Mouse (Mus musculus) hindbrain, embryonic 14.5 days (tissue): ENCODE measurements at regions not wholly inside any gene's neighbourhood (a gene's known extent, or its start where the extent isn't known, plus 50 kb on each side); places are given as distances from the start of the nearest gene placed in this dataset.

Experiments used
- ATAC-seq: fragments of 200-750 bp; cut with Nextera tagmentation; 2 replicates; pipeline ENCODE4 v1.8.0; 2017; ENCODE audit warnings: moderate number of reproducible peaks, mild to moderate bottlenecking, moderate TSS enrichment, moderate library complexity; ENCODE audit not compliant: low FRiP score
- DNase-seq: peaks from one replicate; pipeline ENCODE4 v3.0.0-alpha.2; 2015; ENCODE audit warnings: low spot score
- H3K27ac ChIP-seq: fragments of 300-500 bp; sonication (generic); 2 replicates; pipeline ENCODE4 v1.5.1; 2014; ENCODE audit warnings: mild to moderate bottlenecking, moderate library complexity
- H3K27me3 ChIP-seq: fragments of 300-500 bp; sonication (generic); 2 replicates; pipeline ENCODE4 v1.6.1; 2014; ENCODE audit warnings: mild to moderate bottlenecking, low read length, mixed read lengths; ENCODE audit not compliant: control insufficient read depth, insufficient read depth
- H3K36me3 ChIP-seq: fragments of 300-500 bp; sonication (generic); replicated peaks from 2 replicates; pipeline ENCODE4 v1.6.1; 2014; ENCODE audit not compliant: control insufficient read depth, insufficient read depth
- H3K4me1 ChIP-seq: fragments of 300-500 bp; sonication (generic); replicated peaks from 2 replicates; pipeline ENCODE4 v1.6.1; 2014; ENCODE audit warnings: antibody characterized with exemption, low read length, mixed read lengths; ENCODE audit not compliant: control insufficient read depth, insufficient read depth
- H3K4me2 ChIP-seq: fragments of 300-500 bp; sonication (generic); replicated peaks from 2 replicates; pipeline ENCODE4 v1.6.1; 2014; ENCODE audit warnings: mild to moderate bottlenecking, moderate library complexity
- H3K4me3 ChIP-seq: fragments of 300-500 bp; sonication (generic); replicated peaks from 2 replicates; pipeline ENCODE4 v1.5.1; 2014; ENCODE audit warnings: mild to moderate bottlenecking, low read length
- H3K9ac ChIP-seq: fragments of 300-500 bp; sonication (generic); 2 replicates; pipeline ENCODE4 v1.6.1; 2014
- H3K9me3 ChIP-seq: fragments of 300-500 bp; sonication (generic); 2 replicates; pipeline ENCODE4 v1.6.1; 2016; ENCODE audit warnings: low read length; ENCODE audit not compliant: control insufficient read depth
- WGBS: fragments of 180-500 bp; shearing (Covaris S2); extraction: QIAGEN DNeasy Blood & Tissue Kit; methylation state at CpG from one replicate; pipeline ENCODE4 v1.1.7; 2014; 5-methylcytosine and 5-hydroxymethylcytosine counted together

GRCm38 (mm10) chr16:5351890-5352571 is 96.2 kb upstream of the Eef2kmt start:
- Histone ChIP-seq H3K4me1 (no peaks in the 10 kb centered on the region), H3K27ac (no peak overlapping the region), H3K9me3 (no peaks in the 10 kb centered on the region), H3K4me2 (peak overlapping the region; percentile 16; the same call in 1 of the 2 replicates), H3K27me3 (no peaks in the 10 kb centered on the region), H3K36me3 (no peaks in the 10 kb centered on the region), H3K4me3 (no peak overlapping the region), H3K9ac (no peak overlapping the region)
- ATAC-seq = no peak
- DNase-seq = no peak
- 7% methylated on average over 18 of the region's 18 CpGs for WGBS

- Histone ChIP-seq H3K36me3 (no peaks in the 10 kb centered on the region), H3K9ac (no peak overlapping the region), H3K4me2 (no peak overlapping the region), H3K4me3 (no peak overlapping the region), H3K4me1 (no peaks in the 10 kb centered on the region), H3K9me3 (no peaks in the 10 kb centered on the region), H3K27me3 (no peaks in the 10 kb centered on the region), H3K27ac (no peak overlapping the region)
- ATAC-seq (no peak), DNase-seq (no peak)
- 69% methylated on average over 5 of the region's 5 CpGs for WGBS
Measured at GRCm38 (mm10) chr16:5347151-5347550, 91.4 kb upstream of the Eef2kmt start.

DNA sequence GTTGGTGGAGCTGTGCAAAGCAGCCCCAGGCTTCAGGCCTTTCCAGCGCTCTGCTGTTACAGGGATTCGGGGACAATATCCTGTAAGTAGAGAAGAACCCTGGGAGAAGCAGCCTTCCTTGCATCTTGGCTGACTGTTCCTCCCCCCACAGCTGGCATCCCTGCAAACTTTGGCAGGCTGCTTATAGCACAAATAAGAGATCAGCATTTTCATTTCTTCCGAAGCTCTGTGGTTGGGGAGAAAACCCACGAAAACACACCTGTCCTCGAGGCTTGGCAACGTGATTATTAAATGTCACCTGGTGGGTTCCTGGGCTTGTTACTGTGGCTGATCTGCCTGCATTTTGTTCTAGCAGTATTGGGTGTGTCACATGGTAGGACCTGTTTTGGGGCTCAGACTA is 86.5 kb upstream of the Eef2kmt start:
- Histone ChIP-seq H3K36me3 (no peaks in the 10 kb centered on the region), H3K4me1 (no peaks in the 10 kb centered on the region), H3K9ac (no peak overlapping the region), H3K9me3 (no peaks in the 10 kb centered on the region), H3K27ac (no peak overlapping the region), H3K4me2 (no peak overlapping the region), H3K27me3 (no peaks in the 10 kb centered on the region), H3K4me3 (no peak overlapping the region)
- no peak for ATAC-seq
- no peak for DNase-seq
- 83% methylated on average over 6 of the region's 6 CpGs for WGBS

- no peak for DNase-seq
- no peak overlapping the region for H3K27ac ChIP-seq
- no peaks in the 10 kb centered on the region for H3K9me3 ChIP-seq
- H3K4me1 ChIP-seq = no peaks in the 10 kb centered on the region
- no peaks in the 10 kb centered on the region for H3K36me3 ChIP-seq
- WGBS = 90% methylated on average over 1 of the region's 1 CpGs
- H3K27me3 ChIP-seq = no peaks in the 10 kb centered on the region
- H3K4me2 ChIP-seq = no peak overlapping the region
- no peak overlapping the region for H3K4me3 ChIP-seq
- H3K9ac ChIP-seq = no peak overlapping the region
- ATAC-seq = no peak
Measured at GRCm38 (mm10) chr16:5316271-5316670, 60.5 kb upstream of the Eef2kmt start.

DNA sequence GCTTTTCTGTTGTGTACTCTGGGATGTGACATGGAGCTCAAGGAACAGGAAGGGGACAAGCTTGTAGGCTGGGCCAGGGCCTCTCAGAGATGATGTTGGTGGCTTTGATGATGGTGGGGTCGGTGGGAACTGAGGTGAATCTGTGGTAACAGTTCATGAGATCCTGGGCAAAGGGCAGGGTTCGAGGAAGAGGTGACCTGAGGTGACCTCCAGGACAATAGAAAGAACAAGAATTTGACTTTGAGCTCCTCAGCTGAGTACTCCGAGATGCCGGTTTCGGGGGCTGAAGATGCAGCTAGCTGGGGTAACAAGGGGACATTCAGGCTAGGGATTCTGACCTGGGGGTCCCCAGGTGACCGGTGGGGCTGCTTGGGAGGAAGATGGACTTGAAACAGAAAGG is 57.5 kb upstream of the Eef2kmt start:
- 72% methylated on average over 6 of the region's 6 CpGs for WGBS
- no peaks in the 10 kb centered on the region for H3K27me3 ChIP-seq

DNA sequence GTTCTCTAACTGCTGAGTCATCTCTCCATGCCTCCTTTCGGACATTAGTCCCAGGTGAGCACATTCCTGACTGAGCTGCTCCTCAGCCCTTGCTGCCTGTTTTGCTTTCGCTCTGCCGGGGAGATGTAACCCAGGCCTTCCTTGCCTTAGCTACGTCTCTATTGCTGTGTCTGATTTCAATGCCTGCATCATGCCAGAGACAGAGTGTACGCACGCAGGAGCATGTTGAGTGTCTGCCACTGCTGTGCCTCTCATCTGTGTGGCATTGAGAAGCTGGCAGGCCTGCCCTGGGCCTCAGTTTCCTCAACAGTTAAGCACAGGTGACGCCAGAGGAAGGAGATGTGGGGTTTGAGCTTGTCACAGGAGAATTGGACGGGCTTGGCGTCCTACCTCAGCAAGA is 55.7 kb upstream of the Eef2kmt start:
- Histone ChIP-seq H3K9me3 (no peaks in the 10 kb centered on the region), H3K27me3 (peaks cover 9% of the 10 kb centered on the region; the same call in 1 of the 2 replicates), H3K27ac (no peak overlapping the region), H3K36me3 (no peaks in the 10 kb centered on the region), H3K4me2 (no peak overlapping the region), H3K4me3 (no peak overlapping the region), H3K9ac (no peak overlapping the region), H3K4me1 (peaks cover 4% of the 10 kb centered on the region; the same call in 1 of the 2 replicates)
- ATAC-seq (no peak), DNase-seq (no peak)
- WGBS = 88% methylated on average over 9 of the region's 9 CpGs

More for the DNA sequence above, 57.5 kb upstream of the Eef2kmt start:
- DNase-seq = no peak
- H3K4me1 ChIP-seq = no peaks in the 10 kb centered on the region
- H3K36me3 ChIP-seq = no peaks in the 10 kb centered on the region
- no peak for ATAC-seq
- no peak overlapping the region for H3K9ac ChIP-seq
- no peak overlapping the region for H3K4me2 ChIP-seq
- no peaks in the 10 kb centered on the region for H3K9me3 ChIP-seq
- H3K27ac ChIP-seq = no peak overlapping the region
- no peak overlapping the region for H3K4me3 ChIP-seq

DNA sequence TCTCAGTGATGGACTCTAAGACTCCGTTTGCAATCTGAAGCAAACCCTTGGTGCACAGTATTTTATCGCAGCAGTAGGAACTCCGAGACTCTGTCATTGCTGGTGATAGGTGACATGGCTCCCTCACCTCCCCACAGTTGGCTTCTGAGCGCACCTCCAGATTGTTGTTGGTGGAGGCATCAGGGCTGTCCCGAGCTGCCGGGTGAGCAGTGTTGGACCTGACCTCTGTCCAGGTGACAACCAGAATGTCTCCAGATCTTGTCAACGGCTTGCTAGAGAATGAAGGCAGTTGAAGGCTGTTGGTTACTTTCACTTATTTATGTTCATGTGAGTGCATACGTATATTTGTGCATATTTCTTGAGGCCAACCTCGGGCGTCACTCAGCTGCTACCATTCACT is 55.0 kb upstream of the Eef2kmt start:
- H3K4me3 ChIP-seq = no peak overlapping the region
- H3K4me1 ChIP-seq = peaks cover 4% of the 10 kb centered on the region; the same call in 1 of the 2 replicates
- H3K36me3 ChIP-seq = no peaks in the 10 kb centered on the region
- no peak overlapping the region for H3K4me2 ChIP-seq
- no peaks in the 10 kb centered on the region for H3K9me3 ChIP-seq
- ATAC-seq (no peak), DNase-seq (no peak)
- H3K9ac ChIP-seq = no peak overlapping the region
- WGBS = 93% methylated on average over 10 of the region's 10 CpGs
- H3K27me3 ChIP-seq = peaks cover 9% of the 10 kb centered on the region; the same call in 1 of the 2 replicates
- no peak overlapping the region for H3K27ac ChIP-seq

DNA sequence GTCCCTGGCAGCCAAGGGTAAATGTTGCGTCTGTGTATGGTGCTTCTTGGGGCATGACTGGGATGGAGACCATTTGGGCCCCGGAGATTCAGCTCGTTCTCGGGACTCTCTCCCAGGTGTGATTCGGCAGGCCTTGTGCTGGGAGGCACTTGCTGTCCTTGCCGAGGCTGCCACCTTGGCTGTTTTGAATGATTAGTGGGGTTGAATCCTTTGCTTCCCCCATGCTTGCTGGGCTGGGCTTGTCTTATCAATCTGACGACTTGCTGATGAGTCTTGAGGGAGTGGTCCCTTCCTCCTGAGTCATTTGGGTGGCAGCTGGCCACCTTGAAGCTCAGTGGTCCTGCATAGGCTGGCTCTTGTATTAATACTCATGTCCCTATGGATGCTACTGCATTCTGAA is 52.0 kb upstream of the Eef2kmt start:
- Histone ChIP-seq H3K9me3 (no peaks in the 10 kb centered on the region), H3K27ac (no peak overlapping the region), H3K27me3 (peaks cover 9% of the 10 kb centered on the region; the same call in 1 of the 2 replicates), H3K4me3 (no peak overlapping the region), H3K9ac (no peak overlapping the region), H3K4me2 (peak overlapping the region; percentile 85), H3K36me3 (no peaks in the 10 kb centered on the region), H3K4me1 (peaks cover 4% of the 10 kb centered on the region; the same call in 1 of the 2 replicates)
- DNase-seq (no peak), ATAC-seq (no peak)
- WGBS = 83% methylated on average over 7 of the region's 7 CpGs

- Histone ChIP-seq H3K27ac (no peak overlapping the region), H3K27me3 (peaks cover 9% of the 10 kb centered on the region; the same call in 1 of the 2 replicates), H3K4me3 (peak overlapping the region; percentile 39), H3K4me2 (peak overlapping the region; percentile 85), H3K9me3 (no peaks in the 10 kb centered on the region), H3K36me3 (no peaks in the 10 kb centered on the region), H3K4me1 (peaks cover 4% of the 10 kb centered on the region; the same call in 1 of the 2 replicates), H3K9ac (peak overlapping the region; percentile 63)
- no peak for ATAC-seq
- 69% methylated on average over 7 of the region's 7 CpGs for WGBS
- DNase-seq = no peak
Measured at GRCm38 (mm10) chr16:5307249-5307605, 51.4 kb upstream of the Eef2kmt start.
